8 mouse cellular contexts compared by ENCODE assay signal in genomic region chr15:93397826-93398698, GRCm38 (mm10). TPM values are rescaled to one million over a fixed set of nuclear protein-coding genes. Genes with fewer than 3 reads are reported as not detected.
DNase-seq lines count a peak whose midpoint lies in the region; ATAC-seq and TF ChIP-seq lines count a peak whose summit lies in the region.

Gene Zcrb1, minus strand, starts transcription at chr15:93398334.
Gene Pphln1, plus strand, starts transcription at chr15:93398350.

- peak within 1 kb of the TSS; percentile 79 for H3K4me2 ChIP-seq in hindbrain, embryonic 15.5 days

- H3K4me1 ChIP-seq in hindbrain, embryonic 15.5 days (replicated peaks), result peaks cover 44% of the 10 kb centered on the region

- peaks cover 16% of the 10 kb centered on the region; the same call in 1 of the 2 replicates for H3K36me3 ChIP-seq in hindbrain, embryonic 15.5 days

- no peaks in the 10 kb centered on the region for H3K9me3 ChIP-seq in hindbrain, embryonic 15.5 days

- no peak for DNase-seq in Patski (ENCODE audit: low read depth, low spot score)
- DNase-seq in cerebellum, postnatal 14 days, result peak; percentile 85 to 90
- peak; percentile 57 to 70 for DNase-seq in frontal cortex, postnatal 25 days (ENCODE audit: low spot score in 2 of 2)
- DNase-seq in left cerebral cortex, adult 11 months (ENCODE audit: low spot score), result peak; percentile 49
- peak; percentile 88 to 91 for DNase-seq in lung, postnatal 4 days
- DNase-seq in retina, postnatal 7 days (ENCODE audit: low read depth, low spot score), result peak; percentile 83
- peak; percentile 76 for DNase-seq in urinary bladder, adult 2 months (ENCODE audit: low spot score)

- under 1% methylated on average over 91 of the region's 100 CpGs for WGBS in hindbrain, embryonic 15.5 days

- POLR2A ChIA-PET in Patski (lab: Charles Lee), result no interaction called here

- CTCF ChIA-PET in Patski (lab: Charles Lee), result interaction anchor here (1.6 kb wide), 1 partner anchor 14 kb away, joined by 4 read pairs; no protein-coding TSS in a partner anchor

- H3K27ac ChIP-seq in hindbrain, embryonic 15.5 days (replicated peaks), result peak within 1 kb of the TSS; percentile 86

- no peaks in the 10 kb centered on the region for H3K27me3 ChIP-seq in Patski
- H3K27me3 ChIP-seq in hindbrain, embryonic 15.5 days, result no peaks in the 10 kb centered on the region

- peak within 1 kb of the TSS; percentile 92 for H3K9ac ChIP-seq in hindbrain, embryonic 15.5 days

- H3K4me3 ChIP-seq in hindbrain, embryonic 15.5 days, result peak within 1 kb of the TSS; percentile 97

- in situ Hi-C loops in Patski (cut with MboI; ENCODE audit: low pct_unique_long_range_greater_than_20kb), result no loop called here

- peak; percentile 88 for ATAC-seq in Patski
- ATAC-seq in hindbrain, embryonic 15.5 days (ENCODE audit: low FRiP score, low read depth), result peak; percentile 96

- no peak for TF ChIP-seq CTCF in Patski (IDR thresholded peaks at IDR 0.05)

RNA-seq across cellular contexts. Expression of gene Zcrb1, which starts in this region (rescaled TPM):
- 118 TPM for polyA plus RNA-seq in Patski (2021)
- 147 and 158 TPM in 2 replicates for polyA plus RNA-seq in hindbrain, embryonic 15.5 days (2015; fragmentation: Nextera tagmentation; extraction: Ambion mirVana)
- polyA plus RNA-seq in urinary bladder, adult 2 months (2012; rRNA removed), result 93.8 and 107 TPM in 2 replicates

RNA-seq across cellular contexts. Expression of gene Pphln1, which starts in this region (rescaled TPM):
- 36.9 TPM for polyA plus RNA-seq in Patski (2021)
- polyA plus RNA-seq in hindbrain, embryonic 15.5 days (2015; fragmentation: Nextera tagmentation; extraction: Ambion mirVana), result 41.9 and 45.5 TPM in 2 replicates
- polyA plus RNA-seq in urinary bladder, adult 2 months (2012; rRNA removed), result 15.9 and 20.2 TPM in 2 replicates
